Mouse (Mus musculus): ENCODE measurements at regions not wholly inside any gene's neighbourhood (a gene's known extent, or its start where the extent isn't known, plus 50 kb on each side); places are given as distances from the start of the nearest gene placed in this dataset.
A peak's percentile ranks its signal among the peaks of the same experiment; 100 is the strongest.
"Not testable (repeated sequence)": the region's sequence is repeated elsewhere in the genome, so short reads cannot be mapped to it uniquely, and the experiment has no call there.

- H3K36me3 ChIP-seq; H3K4me1 ChIP-seq; H3K9me3 ChIP-seq (replicated peaks); H3K4me3 ChIP-seq; H3K27me3 ChIP-seq (ENCODE audit: low read depth, poor library complexity, severe bottlenecking); H3K27ac ChIP-seq; DNase-seq (ENCODE audit: low spot score): not testable (repeated sequence)
- 92% methylated on average over 2 of the region's 5 CpGs for whole genome bisulfite sequencing
These were observed 112.3 kb downstream of the Nus1 start for GRCm38 (mm10) chr10:52529661-52530060.

DNA sequence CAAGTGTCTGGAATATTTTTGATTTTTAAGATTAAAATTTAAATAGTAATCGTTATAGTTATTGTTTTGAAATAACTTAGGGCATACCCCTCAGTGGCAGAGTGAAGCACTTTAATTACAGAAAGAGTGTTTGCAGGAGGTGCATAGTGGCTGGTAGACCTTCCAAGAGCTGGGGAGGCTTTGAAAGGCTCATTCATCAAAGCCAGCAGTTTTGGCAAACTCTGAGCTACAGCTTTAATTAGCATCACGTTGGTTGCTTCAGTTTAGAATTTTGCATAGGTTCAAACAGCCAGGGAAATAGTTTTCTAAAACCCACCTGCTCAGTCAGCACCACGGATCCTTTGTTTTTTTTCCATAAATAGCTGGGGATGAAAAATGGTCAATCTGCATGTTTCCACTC, 113.5 kb downstream of the Nus1 start:
- WGBS, result 54% methylated on average over 3 of the region's 3 CpGs

GRCm38 (mm10) chr10:52533278-52533892, 116.0 kb downstream of the Nus1 start:
- DNase-seq (ENCODE audit: low spot score), result no peak
- no peaks in the 10 kb centered on the region for H3K27me3 ChIP-seq (ENCODE audit: low read depth, poor library complexity, severe bottlenecking)
- WGBS, result 30% methylated on average over 2 of the region's 2 CpGs
- no peak overlapping the region for H3K27ac ChIP-seq
- H3K4me1 ChIP-seq, result no peaks in the 10 kb centered on the region
- H3K4me3 ChIP-seq, result no peak overlapping the region
- no peaks in the 10 kb centered on the region for H3K9me3 ChIP-seq (replicated peaks)
- H3K36me3 ChIP-seq, result no peaks in the 10 kb centered on the region

More for the DNA sequence above, 113.5 kb downstream of the Nus1 start:
- Histone ChIP-seq H3K9me3 (replicated peaks) (no peaks in the 10 kb centered on the region), H3K27ac (no peak overlapping the region), H3K36me3 (no peaks in the 10 kb centered on the region), H3K4me1 (no peaks in the 10 kb centered on the region), H3K27me3 (ENCODE audit: low read depth, poor library complexity, severe bottlenecking) (no peaks in the 10 kb centered on the region), H3K4me3 (no peak overlapping the region)
- no peak for DNase-seq (ENCODE audit: low spot score)

DNA sequence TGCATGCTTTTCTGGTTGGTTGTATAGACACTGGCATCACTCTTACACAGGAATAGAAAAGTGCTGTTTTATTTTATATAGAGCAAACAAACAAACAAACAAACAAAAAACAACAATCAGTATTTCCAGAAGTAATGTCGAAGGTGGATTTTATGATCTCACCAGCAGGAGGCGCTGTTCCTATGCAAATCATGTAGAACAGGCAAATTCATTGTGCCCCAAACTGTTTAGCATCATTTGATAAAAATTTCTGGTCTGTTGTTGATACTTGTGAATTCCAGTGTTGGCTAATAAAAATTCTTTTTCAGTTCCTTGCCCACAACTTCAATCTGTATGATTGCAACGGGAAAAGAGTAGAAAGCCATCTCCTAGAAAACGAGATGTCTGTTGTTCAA, 116.5 kb downstream of the Nus1 start:
- H3K4me3 ChIP-seq, result no peak overlapping the region
- H3K36me3 ChIP-seq, result no peaks in the 10 kb centered on the region
- no peaks in the 10 kb centered on the region for H3K27me3 ChIP-seq (ENCODE audit: low read depth, poor library complexity, severe bottlenecking)
- 61% methylated on average over 4 of the region's 4 CpGs for WGBS
- no peaks in the 10 kb centered on the region for H3K4me1 ChIP-seq
- peak; percentile 55 for DNase-seq (ENCODE audit: low spot score)
- H3K27ac ChIP-seq, result no peak overlapping the region
- no peaks in the 10 kb centered on the region for H3K9me3 ChIP-seq (replicated peaks)

- Histone ChIP-seq H3K36me3 (no peaks in the 10 kb centered on the region), H3K4me3 (no peak overlapping the region), H3K9me3 (replicated peaks) (no peaks in the 10 kb centered on the region), H3K27ac (no peak overlapping the region), H3K27me3 (ENCODE audit: low read depth, poor library complexity, severe bottlenecking) (no peaks in the 10 kb centered on the region), H3K4me1 (no peaks in the 10 kb centered on the region)
- DNase-seq (ENCODE audit: low spot score), result no peak
- 90% methylated on average over 28 of the region's 28 CpGs for WGBS
These were observed 128.2 kb downstream of the Nus1 start for GRCm38 (mm10) chr10:52545566-52545965.

DNA sequence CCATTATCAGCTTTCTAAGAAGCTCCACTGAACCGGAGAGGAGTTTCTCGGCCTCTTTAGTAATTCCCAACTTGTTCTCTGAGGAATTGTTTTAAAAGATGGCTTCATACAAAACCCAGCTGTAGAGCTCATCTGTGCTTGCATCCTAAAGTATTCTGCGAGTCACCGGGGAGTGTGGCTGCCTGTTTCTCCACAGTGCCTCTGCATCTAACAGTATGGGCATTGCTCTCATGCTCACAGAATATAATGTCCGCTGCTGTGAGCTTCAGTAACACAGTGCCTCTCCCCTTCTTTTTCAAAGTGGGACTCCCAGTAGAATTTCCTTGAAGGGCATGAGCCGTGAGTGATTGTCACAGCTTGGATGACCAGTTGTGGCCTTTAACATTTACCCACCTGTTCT, 113.0 kb upstream of the Slc35f1 start:
- Histone ChIP-seq H3K27me3 (ENCODE audit: low read depth, poor library complexity, severe bottlenecking) (no peaks in the 10 kb centered on the region), H3K36me3 (no peaks in the 10 kb centered on the region), H3K27ac (no peak overlapping the region), H3K9me3 (replicated peaks) (no peaks in the 10 kb centered on the region), H3K4me1 (no peaks in the 10 kb centered on the region), H3K4me3 (no peak overlapping the region)
- 90% methylated on average over 6 of the region's 6 CpGs for WGBS
- DNase-seq (ENCODE audit: low spot score), result no peak

GRCm38 (mm10) chr10:52577795-52578194, 112.5 kb upstream of the Slc35f1 start:
- no peaks in the 10 kb centered on the region for H3K36me3 ChIP-seq
- WGBS, result 89% methylated on average over 3 of the region's 3 CpGs
- no peaks in the 10 kb centered on the region for H3K4me1 ChIP-seq
- H3K27me3 ChIP-seq (ENCODE audit: low read depth, poor library complexity, severe bottlenecking), result no peaks in the 10 kb centered on the region
- H3K9me3 ChIP-seq (replicated peaks), result no peaks in the 10 kb centered on the region
- no peak overlapping the region for H3K27ac ChIP-seq
- no peak overlapping the region for H3K4me3 ChIP-seq
- DNase-seq (ENCODE audit: low spot score), result no peak

DNA sequence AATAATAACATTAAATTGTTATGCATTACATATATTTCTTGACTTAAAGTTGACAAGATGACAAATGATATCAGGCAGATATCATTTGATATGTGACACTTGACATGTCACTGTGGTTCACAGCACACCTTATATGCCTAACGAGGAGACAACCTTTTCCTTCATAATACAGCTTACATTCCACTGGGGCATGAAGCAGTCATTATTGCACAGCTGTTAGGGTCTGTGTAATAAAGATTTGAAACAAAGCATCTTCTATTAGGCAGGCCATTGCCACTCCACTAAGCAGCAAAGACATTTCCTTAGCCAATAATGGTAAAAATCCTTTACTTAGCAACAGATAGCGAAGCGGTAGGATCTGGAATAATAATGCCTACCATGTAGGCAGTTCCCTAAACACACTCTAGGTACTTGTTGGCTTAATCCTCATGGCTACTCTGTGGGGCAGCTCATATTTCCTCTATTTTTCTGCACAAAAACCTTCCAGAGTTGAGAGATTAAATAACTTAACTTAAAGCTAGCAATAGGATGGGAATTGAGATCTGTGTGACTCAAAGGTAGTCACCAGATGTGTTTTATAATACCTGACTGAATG, 112.0 kb upstream of the Slc35f1 start:
- no peaks in the 10 kb centered on the region for H3K27me3 ChIP-seq (ENCODE audit: low read depth, poor library complexity, severe bottlenecking)
- H3K4me1 ChIP-seq, result no peaks in the 10 kb centered on the region
- DNase-seq (ENCODE audit: low spot score), result no peak
- H3K9me3 ChIP-seq (replicated peaks), result no peaks in the 10 kb centered on the region
- H3K27ac ChIP-seq, result no peak overlapping the region
- H3K4me3 ChIP-seq, result no peak overlapping the region
- 88% methylated on average over 3 of the region's 3 CpGs for WGBS
- no peaks in the 10 kb centered on the region for H3K36me3 ChIP-seq

GRCm38 (mm10) chr10:52593780-52594179, 96.6 kb upstream of the Slc35f1 start:
- H3K9me3 ChIP-seq (replicated peaks), result no peaks in the 10 kb centered on the region
- WGBS, result 96% methylated on average over 12 of the region's 12 CpGs
- no peaks in the 10 kb centered on the region for H3K36me3 ChIP-seq
- no peak overlapping the region for H3K27ac ChIP-seq
- H3K4me3 ChIP-seq, result no peak overlapping the region
- no peaks in the 10 kb centered on the region for H3K27me3 ChIP-seq (ENCODE audit: low read depth, poor library complexity, severe bottlenecking)
- no peak for DNase-seq (ENCODE audit: low spot score)
- H3K4me1 ChIP-seq, result no peaks in the 10 kb centered on the region
